Mouse (Mus musculus): ENCODE measurements around the gene Rpl22. TPM values are rescaled to one million over a fixed set of nuclear protein-coding genes. Genes with fewer than 3 reads are reported as not detected.

Rpl22 gene
- total and polyA plus RNA-seq, 2 experiments: 22.2 to 199 TPM

DNA sequence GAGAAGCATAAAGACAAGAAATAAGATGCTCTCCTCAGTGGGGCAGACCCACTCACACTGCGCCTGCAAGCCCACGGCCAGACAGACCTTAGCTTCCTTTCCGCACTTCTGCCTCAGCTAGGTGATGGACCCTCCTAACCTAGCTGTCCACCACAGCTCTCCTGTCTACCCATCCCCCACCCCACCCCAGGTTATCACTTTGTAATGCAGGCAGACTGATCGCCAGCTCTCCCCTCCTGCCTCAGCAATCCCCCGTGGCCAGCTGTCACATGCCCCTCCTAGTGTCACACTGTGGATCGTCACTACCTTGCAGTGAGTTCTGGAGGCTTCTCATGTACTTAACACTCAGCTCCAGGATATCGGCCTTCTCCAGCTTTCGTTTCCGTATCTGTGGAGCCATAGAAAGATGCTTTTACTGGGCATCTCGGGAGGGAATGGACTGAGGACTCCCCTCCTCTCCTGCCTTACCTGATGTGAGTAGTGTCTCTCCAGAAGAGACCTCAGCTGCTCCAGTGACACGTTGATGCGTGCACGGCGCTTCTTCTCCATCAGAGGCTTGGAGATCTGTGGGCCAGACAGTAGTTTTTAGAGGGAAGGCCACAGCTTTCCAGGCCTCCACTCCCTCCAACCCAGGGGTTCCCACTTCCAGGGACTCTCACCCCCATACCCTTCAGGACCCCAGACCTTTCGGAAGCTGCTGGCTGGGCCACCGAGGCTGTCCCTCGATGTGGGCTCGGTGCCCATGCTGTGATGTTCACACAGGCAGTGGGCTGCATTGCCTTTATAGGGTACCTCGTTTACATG is 38.0 kb upstream of the Rpl22 start:
- no peak overlapping the region for H3K27ac ChIP-seq (replicated peaks; ENCODE audit: insufficient read depth, low read depth, low read length)
- peaks cover 28% of the 10 kb centered on the region for H3K27me3 ChIP-seq (ENCODE audit: control insufficient read depth, insufficient read depth, low read length)
- no peak overlapping the region for H3K9ac ChIP-seq (ENCODE audit: low read depth, low read length)
- H3K36me3 ChIP-seq (ENCODE audit: control insufficient read depth, insufficient read depth, low read length): no peaks in the 10 kb centered on the region
- no peak for TF ChIP-seq CTCF (IDR thresholded peaks at IDR 0.05; ENCODE audit: low read depth, low read length)
- WGBS: 39% methylated on average over 19 of the region's 19 CpGs
- no peaks in the 10 kb centered on the region; the same call in 1 of the 2 replicates for H3K4me1 ChIP-seq (ENCODE audit: control insufficient read depth, insufficient read depth, low read length)
- H3K79me2 ChIP-seq (ENCODE audit: control insufficient read depth, insufficient read depth, low read length): no peaks in the 10 kb centered on the region
- H3K4me3 ChIP-seq (ENCODE audit: insufficient read depth, low read depth, low read length): no peak overlapping the region
- no peak for DNase-seq (ENCODE audit: extremely low read depth, low read depth, low spot score)

DNA sequence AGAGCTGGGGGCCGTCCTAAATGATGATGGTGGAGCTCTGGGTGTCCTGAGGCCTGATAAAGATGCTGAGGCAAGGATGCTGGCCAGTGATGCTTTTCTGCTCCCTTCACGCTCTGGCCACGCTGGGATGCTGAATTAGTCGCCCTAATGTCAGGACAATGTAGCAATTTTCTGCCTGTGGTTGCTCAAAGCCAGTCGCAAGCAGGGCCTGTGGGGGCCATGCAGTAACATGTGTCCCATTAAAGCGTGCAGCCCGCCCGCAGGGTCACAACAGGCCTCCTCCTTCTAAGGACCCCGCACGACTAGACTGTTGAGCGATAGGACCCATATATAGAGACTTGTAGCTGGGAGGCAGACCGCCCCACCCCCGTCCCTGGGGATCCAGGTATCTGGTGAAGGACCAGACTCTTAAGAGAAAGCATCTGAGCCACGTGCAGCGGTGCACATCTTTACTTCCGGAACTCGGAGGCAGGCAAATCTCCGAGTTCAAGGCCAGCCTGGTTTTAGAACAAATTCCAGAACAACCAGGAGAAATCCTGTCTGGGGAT is 37.1 kb upstream of the Rpl22 start:
- H3K4me3 ChIP-seq (ENCODE audit: insufficient read depth, low read depth, low read length): no peak overlapping the region
- no peaks in the 10 kb centered on the region; the same call in 1 of the 2 replicates for H3K4me1 ChIP-seq (ENCODE audit: control insufficient read depth, insufficient read depth, low read length)
- DNase-seq (ENCODE audit: extremely low read depth, low read depth, low spot score): no peak
- peaks cover 23% of the 10 kb centered on the region for H3K27me3 ChIP-seq (ENCODE audit: control insufficient read depth, insufficient read depth, low read length)
- H3K36me3 ChIP-seq (ENCODE audit: control insufficient read depth, insufficient read depth, low read length): no peaks in the 10 kb centered on the region
- no peak for TF ChIP-seq CTCF (IDR thresholded peaks at IDR 0.05; ENCODE audit: low read depth, low read length)
- no peak for TF ChIP-seq POLR2A (IDR thresholded peaks at IDR 0.05; ENCODE audit: extremely low read depth, insufficient read depth, low read length)
- H3K9ac ChIP-seq (ENCODE audit: low read depth, low read length): no peak overlapping the region
- H3K79me2 ChIP-seq (ENCODE audit: control insufficient read depth, insufficient read depth, low read length): no peaks in the 10 kb centered on the region
- 63% methylated on average over 18 of the region's 18 CpGs for WGBS
- H3K27ac ChIP-seq (replicated peaks; ENCODE audit: insufficient read depth, low read depth, low read length): no peak overlapping the region

DNA sequence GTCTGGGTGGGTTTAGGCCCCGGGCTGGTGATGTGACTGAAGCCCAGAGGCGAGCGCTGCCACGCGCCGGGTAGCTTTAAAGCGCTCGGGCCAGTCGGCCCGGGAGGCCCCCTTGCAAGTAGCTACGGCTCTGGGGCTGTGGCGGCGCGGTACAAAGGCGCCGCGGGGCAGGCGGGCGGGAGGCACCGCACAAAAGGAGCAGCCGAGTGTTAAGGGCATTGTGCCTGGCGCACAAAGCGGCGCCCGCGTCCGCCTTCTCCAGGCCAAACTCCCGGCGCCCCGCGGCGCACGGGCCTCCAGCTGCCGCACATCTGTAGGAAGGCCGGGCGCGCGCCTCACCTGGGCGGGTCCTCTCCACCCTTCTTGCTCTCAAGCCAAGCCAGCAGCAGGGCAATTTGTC is 35.2 kb upstream of the Rpl22 start:
- Histone ChIP-seq H3K4me1 (ENCODE audit: control insufficient read depth, insufficient read depth, low read length) (no peaks in the 10 kb centered on the region), H3K27ac (replicated peaks; ENCODE audit: insufficient read depth, low read depth, low read length) (no peak overlapping the region), H3K27me3 (ENCODE audit: control insufficient read depth, insufficient read depth, low read length) (peaks cover 23% of the 10 kb centered on the region), H3K4me3 (ENCODE audit: insufficient read depth, low read depth, low read length) (no peak overlapping the region), H3K36me3 (ENCODE audit: control insufficient read depth, insufficient read depth, low read length) (no peaks in the 10 kb centered on the region), H3K9ac (ENCODE audit: low read depth, low read length) (no peak overlapping the region), H3K79me2 (ENCODE audit: control insufficient read depth, insufficient read depth, low read length) (no peaks in the 10 kb centered on the region)
- TF ChIP-seq POLR2A (IDR thresholded peaks at IDR 0.05; ENCODE audit: extremely low read depth, insufficient read depth, low read length): no peak
- TF ChIP-seq CTCF (IDR thresholded peaks at IDR 0.05; ENCODE audit: low read depth, low read length): no peak
- 4% methylated on average over 39 of the region's 39 CpGs for WGBS
- DNase-seq (ENCODE audit: extremely low read depth, low read depth, low spot score): no peak

DNA sequence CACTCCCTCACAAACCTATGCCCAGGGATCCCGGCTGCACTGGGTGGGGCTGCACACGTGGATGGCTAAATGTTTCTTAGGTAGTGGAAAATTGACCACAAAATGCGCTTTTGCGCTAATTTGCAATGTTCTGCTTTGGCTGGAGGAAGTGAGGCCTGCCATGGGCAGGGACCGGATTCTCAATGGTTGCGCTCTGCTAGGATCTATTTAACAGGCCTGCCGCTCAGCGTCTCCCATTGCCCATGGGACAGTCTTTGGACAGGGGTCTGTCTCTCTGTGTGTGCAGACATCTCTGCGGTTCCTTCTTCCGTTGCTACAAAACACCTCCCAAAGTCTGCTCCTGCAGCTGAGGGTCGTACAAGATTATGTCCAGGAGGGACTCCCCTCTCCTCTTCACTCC is 34.6 kb upstream of the Rpl22 start:
- DNase-seq (ENCODE audit: extremely low read depth, low read depth, low spot score): no peak
- WGBS: 34% methylated on average over 11 of the region's 11 CpGs
- Histone ChIP-seq H3K27me3 (ENCODE audit: control insufficient read depth, insufficient read depth, low read length) (peaks cover 23% of the 10 kb centered on the region), H3K79me2 (ENCODE audit: control insufficient read depth, insufficient read depth, low read length) (no peaks in the 10 kb centered on the region), H3K4me1 (ENCODE audit: control insufficient read depth, insufficient read depth, low read length) (no peaks in the 10 kb centered on the region), H3K36me3 (ENCODE audit: control insufficient read depth, insufficient read depth, low read length) (no peaks in the 10 kb centered on the region), H3K4me3 (ENCODE audit: insufficient read depth, low read depth, low read length) (no peak overlapping the region), H3K27ac (replicated peaks; ENCODE audit: insufficient read depth, low read depth, low read length) (no peak overlapping the region), H3K9ac (ENCODE audit: low read depth, low read length) (no peak overlapping the region)
- TF ChIP-seq POLR2A (IDR thresholded peaks at IDR 0.05; ENCODE audit: extremely low read depth, insufficient read depth, low read length) (no peak), CTCF (IDR thresholded peaks at IDR 0.05; ENCODE audit: low read depth, low read length) (no peak)

DNA sequence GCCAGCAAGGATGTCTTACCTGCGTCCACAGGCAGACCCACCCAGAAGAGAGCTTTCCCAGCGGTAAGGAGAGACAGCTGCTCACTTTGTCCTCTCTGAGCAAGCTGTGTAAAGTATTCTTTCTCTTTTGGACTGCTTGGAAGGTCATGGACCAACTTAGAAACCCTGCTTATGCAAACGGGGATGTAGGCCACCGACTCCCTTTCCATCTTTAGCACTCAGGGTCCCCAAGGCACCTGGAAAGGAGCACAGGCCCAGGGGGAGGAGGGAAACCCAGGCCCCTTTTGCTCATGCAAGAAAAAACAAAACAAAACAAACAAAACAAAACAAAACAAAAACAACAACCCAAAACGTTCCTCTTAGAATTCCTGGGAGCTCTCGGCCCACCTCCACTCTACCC is 34.0 kb upstream of the Rpl22 start, which contains the start of gene Hes3:
Hes3 (minus strand) TSS at position 101 of the 400 bp plus-strand sequence.
- H3K27ac ChIP-seq (replicated peaks; ENCODE audit: insufficient read depth, low read depth, low read length): no peak within 1 kb of the TSS
- 44% methylated on average over 6 of the region's 6 CpGs for WGBS
- H3K4me1 ChIP-seq (ENCODE audit: control insufficient read depth, insufficient read depth, low read length): peaks cover 2% of the 10 kb centered on the region; the same call in 1 of the 2 replicates
- H3K36me3 ChIP-seq (ENCODE audit: control insufficient read depth, insufficient read depth, low read length): no peaks in the 10 kb centered on the region
- H3K9ac ChIP-seq (ENCODE audit: low read depth, low read length): no peak within 1 kb of the TSS
- no peak within 1 kb of the TSS for H3K4me3 ChIP-seq (ENCODE audit: insufficient read depth, low read depth, low read length)
- H3K79me2 ChIP-seq (ENCODE audit: control insufficient read depth, insufficient read depth, low read length): no peaks in the 10 kb centered on the region
- no peak for TF ChIP-seq POLR2A (IDR thresholded peaks at IDR 0.05; ENCODE audit: extremely low read depth, insufficient read depth, low read length)
- no peak for TF ChIP-seq CTCF (IDR thresholded peaks at IDR 0.05; ENCODE audit: low read depth, low read length)
- DNase-seq (ENCODE audit: extremely low read depth, low read depth, low spot score): no peak
- peaks cover 17% of the 10 kb centered on the region for H3K27me3 ChIP-seq (ENCODE audit: control insufficient read depth, insufficient read depth, low read length)
